9 mouse cellular contexts compared by ENCODE assay signal in genomic region chr6:120466609-120467329, GRCm38 (mm10). TPM values are rescaled to one million over a fixed set of nuclear protein-coding genes. Genes with fewer than 3 reads are reported as not detected.
DNase-seq lines count a peak whose midpoint lies in the region; ATAC-seq and TF ChIP-seq lines count a peak whose summit lies in the region.
"Had no signal": no experiment of that assay in that cellular context is flagged by ENCODE, and none has a peak within 500 bp of the region (broad histone marks: within the 10 kb centered on the region; RNA-seq: fewer than 3 reads in every experiment).

No protein-coding gene starts in this region.

- TF ChIP-seq POLR2A in bone marrow macrophage, adult 2 months (IDR thresholded peaks at IDR 0.05; ENCODE audit: borderline replicate concordance, low read depth, low read length): no peak

- H3K4me2 ChIP-seq in lung, postnatal 0 days (replicated peaks; ENCODE audit: low read depth, low read length): no peak overlapping the region
- no peak overlapping the region for H3K4me2 ChIP-seq in intestine, embryonic 16.5 days (ENCODE audit: low read depth, low read length)
- H3K4me2 ChIP-seq in forebrain, embryonic 13.5 days: no peak overlapping the region
- H3K4me2 ChIP-seq: lung, embryonic 15.5 days had no signal

- H3K9ac ChIP-seq in lung, postnatal 0 days (replicated peaks; ENCODE audit: low read depth): no peak overlapping the region
- H3K9ac ChIP-seq in intestine, embryonic 16.5 days (ENCODE audit: low read depth, low read length): no peak overlapping the region
- H3K9ac ChIP-seq in forebrain, embryonic 13.5 days: no peak overlapping the region
- H3K9ac ChIP-seq: lung, embryonic 15.5 days had no signal

- 0 out of 2 replicates have a peak, but pooled peaks cover 8% of the 10 kb centered on the region for H3K4me1 ChIP-seq in lung, postnatal 0 days (ENCODE audit: insufficient read depth, low read depth, low read length)
- H3K4me1 ChIP-seq in bone marrow macrophage, adult 2 months (ENCODE audit: control insufficient read depth, insufficient read depth, low read length): peaks cover 60% of the 10 kb centered on the region
- H3K4me1 ChIP-seq in intestine, embryonic 16.5 days (ENCODE audit: control insufficient read depth, insufficient read depth, low read length): peaks cover 10% of the 10 kb centered on the region
- peaks cover 21% of the 10 kb centered on the region for H3K4me1 ChIP-seq in forebrain, embryonic 13.5 days

- H3K9me3 ChIP-seq in lung, postnatal 0 days (ENCODE audit: low read length): no peaks in the 10 kb centered on the region
- no peaks in the 10 kb centered on the region for H3K9me3 ChIP-seq in intestine, embryonic 16.5 days (ENCODE audit: control insufficient read depth, low read length)
- no peaks in the 10 kb centered on the region for H3K9me3 ChIP-seq in forebrain, embryonic 13.5 days (replicated peaks)
- H3K9me3 ChIP-seq: lung, embryonic 15.5 days had no signal

- H3K27ac ChIP-seq in lung, postnatal 0 days (ENCODE audit: low read length): no peak overlapping the region
- peak overlapping the region; percentile 78 for H3K27ac ChIP-seq in bone marrow macrophage, adult 2 months (ENCODE audit: insufficient read depth, low read depth, low read length)
- no peak overlapping the region for H3K27ac ChIP-seq in intestine, embryonic 16.5 days (ENCODE audit: low read length)
- no peak overlapping the region for H3K27ac ChIP-seq in forebrain, embryonic 13.5 days
- H3K27ac ChIP-seq: lung, embryonic 15.5 days had no signal

- H3K4me3 ChIP-seq in lung, postnatal 0 days (ENCODE audit: low read depth, low read length): no peak overlapping the region
- 0 out of 2 replicates have a peak overlapping the region, but pooled peaks have one; percentile 9 for H3K4me3 ChIP-seq in bone marrow macrophage, adult 2 months (ENCODE audit: insufficient read depth, low read length)
- H3K4me3 ChIP-seq in intestine, embryonic 16.5 days (ENCODE audit: low read length): no peak overlapping the region
- H3K4me3 ChIP-seq in forebrain, embryonic 13.5 days: no peak overlapping the region
- H3K4me3 ChIP-seq: lung, embryonic 15.5 days had no signal

- DNase-seq in lung, postnatal 0 days (ENCODE audit: low spot score): peak; percentile 29
- no peak for DNase-seq in lung, postnatal 14 days
- peak; percentile 40 to 50 for DNase-seq in lung, postnatal 4 days
- peak; percentile 82 for DNase-seq in thymus, postnatal 14 days
- no peak for DNase-seq in retina, postnatal 1 day

- WGBS in lung, postnatal 0 days: 77% methylated on average over 10 of the region's 10 CpGs
- 73% methylated on average over 10 of the region's 10 CpGs for WGBS in intestine, embryonic 16.5 days
- 80% methylated on average over 10 of the region's 10 CpGs for WGBS in forebrain, embryonic 13.5 days

- no peak for TF ChIP-seq CTCF in lung, postnatal 0 days (IDR thresholded peaks at IDR 0.05)
- no peak for TF ChIP-seq CTCF in bone marrow macrophage, adult 2 months (IDR thresholded peaks at IDR 0.05; ENCODE audit: low read depth, low read length)

- no peak for ATAC-seq in lung, postnatal 0 days
- ATAC-seq in intestine, embryonic 16.5 days: no peak
- no peak for ATAC-seq in forebrain, embryonic 13.5 days

- no peak for TF ChIP-seq EP300 in lung, postnatal 0 days (IDR thresholded peaks at IDR 0.05)

- H3K36me3 ChIP-seq in lung, postnatal 0 days (ENCODE audit: insufficient read depth, low read length): no peaks in the 10 kb centered on the region
- no peaks in the 10 kb centered on the region for H3K36me3 ChIP-seq in intestine, embryonic 16.5 days (ENCODE audit: control insufficient read depth, insufficient read depth, low read length)
- H3K36me3 ChIP-seq in forebrain, embryonic 13.5 days (ENCODE audit: poor library complexity, severe bottlenecking): no peaks in the 10 kb centered on the region
- H3K36me3 ChIP-seq: lung, embryonic 15.5 days had no signal

- H3K27me3 ChIP-seq in lung, postnatal 0 days (replicated peaks; ENCODE audit: insufficient read depth, low read length): 0 out of 2 replicates have a peak, but pooled peaks cover 3% of the 10 kb centered on the region
- H3K27me3 ChIP-seq in intestine, embryonic 16.5 days (replicated peaks; ENCODE audit: control insufficient read depth, insufficient read depth, low read length): peaks cover 10% of the 10 kb centered on the region; the same call in 1 of the 2 replicates
- peaks cover 40% of the 10 kb centered on the region for H3K27me3 ChIP-seq in forebrain, embryonic 13.5 days

RNA-seq across cellular contexts. Expression of gene Il17ra, which starts 3.7 kb away (rescaled TPM):
- 9.5 and 10.5 TPM in 2 replicates for polyA plus RNA-seq in lung, postnatal 0 days (2015; fragmentation: Nextera tagmentation; extraction: Ambion mirVana)
- polyA plus RNA-seq in bone marrow macrophage, adult 2 months (2012; ENCODE audit: insufficient read depth, insufficient read length, missing spikeins): 17.6 and 23.6 TPM in 2 replicates
- 6.8 and 6.9 TPM in 2 replicates for polyA plus RNA-seq in intestine, embryonic 16.5 days (2015; fragmentation: Nextera tagmentation; extraction: Ambion mirVana)
- 4.4 and 5.2 TPM in 2 replicates for polyA plus RNA-seq in forebrain, embryonic 13.5 days (2015; fragmentation: Nextera tagmentation; extraction: Ambion mirVana)

RNA-seq across cellular contexts. Expression of gene Tmem121b, which starts 26.8 kb away (rescaled TPM):
- polyA plus RNA-seq in lung, postnatal 0 days (2015; fragmentation: Nextera tagmentation; extraction: Ambion mirVana): 0.52 and 0.58 TPM in 2 replicates
- not detected in 2 replicates for polyA plus RNA-seq in bone marrow macrophage, adult 2 months (2012; ENCODE audit: insufficient read depth, insufficient read length, missing spikeins)
- 0.06 TPM in 2 replicates for polyA plus RNA-seq in intestine, embryonic 16.5 days (2015; fragmentation: Nextera tagmentation; extraction: Ambion mirVana)
- polyA plus RNA-seq in forebrain, embryonic 13.5 days (2015; fragmentation: Nextera tagmentation; extraction: Ambion mirVana): 2.0 and 2.3 TPM in 2 replicates

Comparison
In these comparisons a context has a peak if more than half of its experiments do, and no peak if none do; other contexts are left out.
1. DNase-seq: peak in lung, postnatal 0 days (single experiment), lung, postnatal 4 days (2 of 2) and thymus, postnatal 14 days (single experiment); none in lung, postnatal 14 days (single experiment) and retina, postnatal 1 day (single experiment).